Mouse (Mus musculus) mouse trophoblast stem cell (cell line): Measurements from ENCODE around the gene Tmc7.

Experiments
- in situ Hi-C, 2 experiments: fragments of 300-500 bp; cut with MseI, MboI; formaldehyde crosslinking; loops; 2 replicates in 1 of 2; 3 replicates in 1 of 2; pipeline ENCODE4 v1.15.1; 2025

The Tmc7 gene

GRCm38 (mm10) chr7:118590726-118591305 is 6.3 kb upstream of the Tmc7 start:
- in situ Hi-C loops = no loop called here

GRCm38 (mm10) chr7:118585856-118586255 is 1.3 kb upstream of the Tmc7 start:
- in situ Hi-C loops = no loop called here

GRCm38 (mm10) chr7:118584926-118585325 is 390 bp upstream of the Tmc7 start:
- in situ Hi-C loops = no loop called here

GRCm38 (mm10) chr7:118583821-118584220 is 715 bp downstream of the Tmc7 start:
- in situ Hi-C loops = no loop called here

GRCm38 (mm10) chr7:118579938-118580337 is 4.6 kb downstream of the Tmc7 start:
- in situ Hi-C loops = no loop called here

GRCm38 (mm10) chr7:118578269-118578668 is 6.3 kb downstream of the Tmc7 start:
- in situ Hi-C loops = no loop called here

GRCm38 (mm10) chr7:118572039-118572438 is 12.5 kb downstream of the Tmc7 start:
- in situ Hi-C loops = no loop called here

GRCm38 (mm10) chr7:118571350-118571749 is 13.2 kb downstream of the Tmc7 start:
- in situ Hi-C loops = no loop called here

GRCm38 (mm10) chr7:118569121-118569543 is 15.4 kb downstream of the Tmc7 start:
- in situ Hi-C loops = no loop called here

- in situ Hi-C loops = no loop called here
Measured at GRCm38 (mm10) chr7:118554290-118554689, 30.2 kb downstream of the Tmc7 start.

- in situ Hi-C loops = no loop called here
Measured at GRCm38 (mm10) chr7:118553881-118554280, 30.7 kb downstream of the Tmc7 start.

GRCm38 (mm10) chr7:118547451-118547850 is 37.1 kb downstream of the Tmc7 start:
- in situ Hi-C loops = no loop called here

- in situ Hi-C loops = no loop called here
Measured at GRCm38 (mm10) chr7:118544128-118544527, 40.4 kb downstream of the Tmc7 start.

GRCm38 (mm10) chr7:118535076-118535475 is 49.5 kb downstream of the Tmc7 start:
- in situ Hi-C loops = no loop called here

GRCm38 (mm10) chr7:118534326-118534725 is 50.2 kb downstream of the Tmc7 start:
- in situ Hi-C loops = no loop called here

- in situ Hi-C loops = no loop called here
Measured at GRCm38 (mm10) chr7:118533178-118533578, 51.4 kb downstream of the Tmc7 start, which contains the start of gene Coq7. Gene Coq7, minus strand, starts transcription at chr7:118533356.

- in situ Hi-C loops = no loop called here
Measured at GRCm38 (mm10) chr7:118532519-118533177, 51.9 kb downstream of the Tmc7 start.

GRCm38 (mm10) chr7:118526967-118527366 is 57.6 kb downstream of the Tmc7 start:
- in situ Hi-C loops = loop anchor here in 1 of 2 experiments (10.0 kb wide), 1 partner anchor 222 kb away; no protein-coding TSS in a partner anchor

- in situ Hi-C loops = loop anchor here in 1 of 2 experiments (10.0 kb wide), 1 partner anchor 217 kb away; no protein-coding TSS in a partner anchor
Measured at GRCm38 (mm10) chr7:118522077-118522476, 62.5 kb downstream of the Tmc7 start.

GRCm38 (mm10) chr7:118519661-118520060 is 64.9 kb downstream of the Tmc7 start:
- in situ Hi-C loops = loop anchor here in 1 of 2 experiments (10.0 kb wide), 1 partner anchor 215 kb away; no protein-coding TSS in a partner anchor

GRCm38 (mm10) chr7:118518687-118519086 is 65.8 kb downstream of the Tmc7 start:
- in situ Hi-C loops = no loop called here

GRCm38 (mm10) chr7:118517819-118518218 is 66.7 kb downstream of the Tmc7 start:
- in situ Hi-C loops = no loop called here

- in situ Hi-C loops = no loop called here
Measured at GRCm38 (mm10) chr7:118508556-118508955, 76.0 kb downstream of the Tmc7 start.
